Mouse (Mus musculus): ENCODE measurements around the gene Mtx3.

- TF ChIP-seq CTCF (IDR thresholded peaks at IDR 0.05) (no peak), EP300 (IDR thresholded peaks at IDR 0.05; ENCODE audit: insufficient read depth, low read depth, low read length) (no peak), POLR2A (IDR thresholded peaks at IDR 0.05; ENCODE audit: insufficient read depth, low read depth, low read length) (no peak)
Observed at GRCm38 (mm10) chr13:92816329-92816728, 28.2 kb upstream of the Mtx3 start.

All from heart, adult 2 months (tissue).